Mouse (Mus musculus) layer of hippocampus, adult 9-10 months (tissue): ENCODE results near the gene Slc25a10.
"Not testable (repeated sequence)": the region's sequence is repeated elsewhere in the genome, so short reads cannot be mapped to it uniquely, and the experiment has no call there.

Experiments used
- DNase-seq: peaks from one replicate; pipeline ENCODE4 v3.0.0; 2022; ENCODE audit warnings: low spot score

The Slc25a10 gene

GRCm38 (mm10) chr11:120510375-120511030 is 18.9 kb downstream of the Slc25a10 start:
- DNase-seq: no peak

GRCm38 (mm10) chr11:120512790-120513453 is 21.3 kb downstream of the Slc25a10 start:
- DNase-seq: no peak

DNA sequence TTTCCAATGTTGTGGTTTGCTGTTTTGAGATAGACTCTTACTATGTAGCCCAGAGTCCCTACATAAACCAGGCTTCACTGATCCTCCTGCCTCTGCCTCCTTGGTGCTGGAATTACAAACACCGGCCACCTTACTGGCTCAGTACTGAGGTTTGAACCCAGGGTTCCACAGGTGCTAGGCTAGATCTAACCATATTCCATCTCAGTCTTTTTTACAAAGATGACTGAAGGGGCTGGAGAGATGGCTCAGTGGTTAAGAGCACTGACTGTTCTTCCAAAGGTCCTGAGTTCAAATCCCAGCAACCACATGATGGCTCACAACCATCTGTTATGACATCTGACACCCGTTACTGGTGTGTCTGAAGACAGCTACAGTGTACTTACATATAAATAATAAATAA is 22.6 kb downstream of the Slc25a10 start:
- DNase-seq: not testable (repeated sequence)

- peak; percentile 74 for DNase-seq
Measured at GRCm38 (mm10) chr11:120515611-120516010, 24.0 kb downstream of the Slc25a10 start.

GRCm38 (mm10) chr11:120517147-120517546 is 25.5 kb downstream of the Slc25a10 start:
- no peak for DNase-seq

DNA sequence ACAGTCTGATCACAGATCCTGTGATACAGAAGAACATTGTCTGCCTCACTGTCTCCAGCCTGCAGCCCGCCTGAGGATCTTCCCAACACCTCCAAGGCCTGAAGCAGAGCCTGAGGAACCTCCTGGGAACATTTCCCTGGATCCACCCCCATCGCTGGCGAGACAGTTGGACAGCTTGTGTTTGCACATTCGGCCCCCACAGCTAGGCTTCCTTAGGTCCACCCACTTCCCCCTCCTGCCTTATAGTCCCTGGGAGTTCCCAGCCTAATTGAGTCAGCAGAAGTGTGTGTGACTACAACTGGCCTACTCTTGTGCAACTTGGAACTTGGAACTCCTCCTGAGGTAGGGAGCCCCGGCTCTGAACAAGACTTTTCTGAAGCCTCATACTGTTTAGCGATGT is 26.4 kb downstream of the Slc25a10 start:
- DNase-seq: peak; percentile 42

DNA sequence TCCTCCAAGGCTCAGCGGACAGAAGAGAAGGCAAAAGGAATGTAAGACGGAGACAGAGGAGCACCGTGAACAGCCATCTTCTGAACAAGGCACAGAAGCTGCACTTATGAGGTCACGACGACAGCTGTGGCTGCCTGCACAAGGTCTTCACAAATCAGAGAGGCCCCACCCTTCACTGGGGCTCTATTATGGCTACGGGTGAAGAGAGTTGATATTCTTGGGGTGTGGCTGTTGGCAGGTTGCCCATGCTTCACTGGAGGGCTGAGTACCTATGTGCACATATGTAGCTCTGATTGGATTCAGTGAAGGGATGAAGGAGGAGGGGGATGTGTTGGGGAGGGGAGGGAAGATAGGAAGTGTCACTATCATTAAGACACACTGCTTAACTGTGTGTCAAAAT is 26.9 kb downstream of the Slc25a10 start:
- no peak for DNase-seq

DNA sequence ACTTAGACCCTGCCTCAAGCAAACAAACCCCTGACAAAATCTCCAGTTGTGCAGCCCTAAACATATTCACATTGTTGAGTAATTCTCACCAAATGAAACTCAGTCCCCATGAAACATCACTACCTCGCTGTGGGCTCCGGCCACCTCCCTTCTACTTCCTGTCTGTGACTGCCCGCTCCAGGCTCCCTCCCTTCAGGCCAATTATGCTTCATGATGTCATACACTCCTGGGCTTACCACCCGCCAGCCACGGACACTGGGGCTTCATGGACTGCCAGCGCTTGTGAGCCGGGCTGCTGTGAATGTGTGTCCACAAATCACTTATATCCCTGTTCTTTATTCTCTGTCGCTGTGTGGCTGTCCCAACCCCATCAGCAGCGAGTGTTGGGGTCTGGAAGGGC is 28.1 kb downstream of the Slc25a10 start:
- DNase-seq: no peak

- DNase-seq: no peak
Measured at GRCm38 (mm10) chr11:120520498-120520897, 28.9 kb downstream of the Slc25a10 start.

DNA sequence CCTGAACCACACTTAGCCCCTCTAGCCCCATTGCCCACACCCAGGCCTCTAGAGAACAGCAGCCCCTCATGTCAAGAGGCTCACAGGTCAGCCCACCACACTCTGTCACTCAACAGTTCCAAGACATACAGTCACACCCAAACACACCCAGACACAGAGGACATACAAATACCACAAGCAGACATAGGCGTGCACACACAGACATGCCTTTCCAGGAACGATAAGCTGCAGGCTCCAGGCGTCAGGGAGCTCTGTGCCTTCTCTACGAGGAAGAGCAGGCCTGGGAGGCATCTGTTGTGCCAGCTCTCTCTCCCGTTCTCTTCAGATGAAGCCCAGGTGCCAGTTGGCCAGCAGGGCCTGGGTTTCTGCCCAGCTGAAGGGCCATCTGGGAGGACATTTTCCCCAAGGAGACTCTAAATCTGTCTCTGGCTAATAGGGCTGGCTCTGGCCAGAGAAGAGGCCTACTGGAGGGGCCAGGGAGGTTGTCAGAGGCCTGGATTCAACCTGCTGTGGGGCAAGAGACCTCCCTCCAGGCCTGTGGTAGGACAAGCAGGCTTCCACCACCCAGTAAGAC is 29.4 kb downstream of the Slc25a10 start:
- DNase-seq: no peak

DNA sequence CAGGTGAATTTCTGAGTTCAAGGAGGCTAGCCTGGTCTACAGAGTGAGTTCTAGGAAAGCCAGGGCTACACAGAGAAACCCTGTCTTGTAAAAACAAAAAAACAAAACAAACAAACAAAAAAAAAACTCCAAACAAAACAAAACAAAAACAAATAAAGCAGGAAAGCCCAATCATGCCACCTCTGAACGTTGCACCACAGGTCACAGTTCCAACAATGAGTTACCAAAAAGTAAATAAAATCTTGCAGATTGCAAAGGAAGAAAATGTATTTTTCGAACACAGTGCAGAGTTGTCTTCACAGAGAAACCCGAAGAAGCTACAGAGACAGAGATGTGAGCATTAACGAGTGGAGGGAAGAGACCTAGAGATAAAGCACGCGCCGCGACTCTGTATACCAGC is 30.9 kb downstream of the Slc25a10 start:
- DNase-seq: no peak

DNA sequence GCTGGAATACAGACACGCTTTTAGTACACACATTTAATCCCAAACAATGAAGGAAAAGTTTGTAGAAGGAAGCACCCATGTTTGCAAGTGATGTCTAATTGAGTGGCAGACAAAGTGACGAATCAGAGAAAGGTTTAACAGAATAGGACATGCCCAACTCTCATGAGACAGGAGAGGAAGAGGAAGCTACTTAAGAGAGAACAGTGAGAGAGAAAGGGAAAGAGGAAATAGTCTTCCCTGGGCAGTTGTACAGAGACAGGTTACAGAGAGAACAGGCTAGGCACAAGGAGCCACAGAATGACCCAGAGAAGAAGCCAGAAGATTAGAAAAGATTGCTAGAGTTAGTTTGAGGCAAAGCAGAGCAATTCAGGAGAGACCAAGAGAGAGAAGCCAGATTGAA is 34.3 kb downstream of the Slc25a10 start:
- no peak for DNase-seq

DNA sequence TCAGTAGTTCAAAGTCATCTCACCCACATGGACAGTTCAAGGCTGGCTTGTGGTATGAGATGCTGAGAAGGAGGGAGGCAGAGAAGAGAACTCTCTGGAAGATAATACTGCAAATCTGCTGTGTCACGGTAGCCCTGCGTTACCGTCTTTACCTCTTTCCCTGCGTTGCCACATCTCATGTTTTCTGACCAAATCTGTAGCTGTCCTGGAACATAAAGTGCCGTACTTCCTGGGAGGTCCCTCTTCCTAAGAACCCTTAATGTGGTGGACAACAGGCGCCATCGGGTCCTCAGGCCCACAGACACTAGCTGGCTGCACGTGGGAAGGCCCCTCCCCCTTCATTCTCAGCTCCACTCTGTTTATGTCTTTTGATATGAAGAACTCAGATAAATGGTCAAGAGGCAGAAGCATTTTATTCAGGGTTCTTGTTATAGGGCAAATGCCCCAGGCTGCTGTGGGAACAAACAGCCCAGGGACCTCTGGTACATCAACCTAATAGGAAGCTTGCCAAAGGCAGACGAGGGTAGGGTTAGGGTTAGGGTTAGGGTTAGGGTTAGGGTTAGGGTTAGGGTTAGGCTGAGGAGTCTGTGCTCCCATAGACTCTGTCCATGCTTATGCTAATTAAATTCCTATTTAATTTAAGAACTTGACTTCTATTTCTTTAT is 36.2 kb downstream of the Slc25a10 start:
- no peak for DNase-seq

- DNase-seq: no peak
Measured at GRCm38 (mm10) chr11:120528903-120529302, 37.3 kb downstream of the Slc25a10 start.

- no peak for DNase-seq
Measured at GRCm38 (mm10) chr11:120530085-120530964, 38.7 kb downstream of the Slc25a10 start, which contains the start of gene Gcgr. Gene Gcgr, plus strand, starts transcription at chr11:120530699.

DNA sequence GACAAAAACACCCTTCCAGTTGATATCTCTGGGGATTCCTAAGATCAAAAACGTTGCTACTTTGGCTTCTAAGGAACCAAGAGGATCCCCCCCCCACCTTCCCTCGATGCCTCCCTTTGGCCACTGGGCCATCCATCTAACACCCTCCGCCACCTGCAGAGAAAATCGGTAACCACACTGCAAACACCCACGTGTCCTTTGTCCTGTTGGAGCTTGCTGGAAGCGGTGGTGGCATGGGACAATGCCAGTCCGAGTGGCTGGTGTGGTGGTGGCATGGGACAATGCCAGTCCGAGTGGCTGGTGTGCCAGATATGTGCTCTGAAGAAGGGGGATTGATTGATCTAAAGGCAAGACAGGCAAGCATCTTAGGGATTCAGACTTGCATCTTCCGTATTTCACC is 40.0 kb downstream of the Slc25a10 start:
- DNase-seq: no peak

GRCm38 (mm10) chr11:120534093-120534492 is 42.5 kb downstream of the Slc25a10 start:
- no peak for DNase-seq

DNA sequence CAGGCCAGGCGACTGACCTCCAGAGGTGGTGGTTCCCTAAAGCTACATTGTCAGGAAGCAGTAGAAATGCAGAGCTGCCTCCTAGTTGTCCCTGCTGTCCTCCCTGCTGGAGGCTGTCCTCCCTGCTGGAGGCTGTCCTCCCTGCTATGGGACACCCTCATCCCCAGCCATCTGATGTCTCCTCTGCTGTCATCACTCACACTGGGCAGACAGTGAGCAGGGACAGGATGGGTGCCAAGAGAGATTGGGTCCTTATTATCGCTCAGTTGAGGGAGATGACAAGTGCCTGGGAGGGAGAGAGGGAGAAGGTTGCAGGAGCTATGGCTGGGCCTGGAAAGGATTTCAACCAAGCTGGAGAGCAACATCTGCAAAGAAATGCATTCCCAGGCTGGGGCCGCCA is 43.5 kb downstream of the Slc25a10 start:
- no peak for DNase-seq

- DNase-seq: no peak
Measured at GRCm38 (mm10) chr11:120535804-120536203, 44.2 kb downstream of the Slc25a10 start.

GRCm38 (mm10) chr11:120538485-120538884 is 46.8 kb downstream of the Slc25a10 start:
- no peak for DNase-seq

GRCm38 (mm10) chr11:120538955-120539284 is 47.3 kb downstream of the Slc25a10 start:
- no peak for DNase-seq
